Mouse (Mus musculus) heart, embryonic 14.5 days (tissue): Measurements from ENCODE around the gene Fnip2. TPM values are rescaled to one million over a fixed set of nuclear protein-coding genes. Genes with fewer than 3 reads are reported as not detected.

ENCODE experiments used
- ATAC-seq: fragments of 200-750 bp; cut with Nextera tagmentation; 2 replicates; pipeline ENCODE4 v1.8.0; 2017; ENCODE audit warnings: low read depth, moderate TSS enrichment; ENCODE audit not compliant: insufficient number of reproducible peaks, insufficient read depth, low FRiP score
- H3K27ac ChIP-seq, 2 experiments: fragments of 200-500 bp in 1 of 2; fragments of 300-500 bp in 1 of 2; sonication (generic) in 1 of 2; replicated peaks in 1 of 2; 2 replicates each; pipeline ENCODE4 v1.5.1; 2012 to 2014; ENCODE audit warnings: low read depth in 2 of 2, low read length in 2 of 2, control low read depth in 1 of 2, mild to moderate bottlenecking in 1 of 2, mixed read lengths in 1 of 2; ENCODE audit not compliant: control insufficient read depth in 1 of 2, insufficient read depth in 1 of 2
- H3K27me3 ChIP-seq: fragments of 300-500 bp; sonication (generic); 2 replicates; pipeline ENCODE4 v1.6.1; 2014; ENCODE audit warnings: mild to moderate bottlenecking, low read length, control low read depth; ENCODE audit not compliant: control insufficient read depth, insufficient read depth
- H3K36me3 ChIP-seq: fragments of 300-500 bp; sonication (generic); 2 replicates; pipeline ENCODE4 v1.6.1; 2014; ENCODE audit warnings: mild to moderate bottlenecking, control low read depth, low read length, mixed read lengths; ENCODE audit not compliant: control insufficient read depth, insufficient read depth
- H3K4me1 ChIP-seq, 2 experiments: fragments of 200-500 bp in 1 of 2; fragments of 300-500 bp in 1 of 2; sonication (generic) in 1 of 2; 2 replicates each; pipeline ENCODE4 v1.6.1; 2012 to 2014; ENCODE audit warnings: low read length in 2 of 2, control low read depth in 1 of 2, mixed read lengths in 1 of 2; ENCODE audit not compliant: control insufficient read depth in 2 of 2, insufficient read depth in 2 of 2
- H3K4me2 ChIP-seq: fragments of 300-500 bp; sonication (generic); 2 replicates; pipeline ENCODE4 v1.6.1; 2014; ENCODE audit warnings: mild to moderate bottlenecking, low read length
- H3K4me3 ChIP-seq, 2 experiments: fragments of 200-500 bp in 1 of 2; fragments of 300-500 bp in 1 of 2; sonication (generic) in 1 of 2; 2 replicates each; pipeline ENCODE4 v1.5.1; 2012 to 2014; ENCODE audit warnings: low read length in 2 of 2, mild to moderate bottlenecking in 2 of 2, control low read depth in 1 of 2, low read depth in 1 of 2, moderate library complexity in 1 of 2; ENCODE audit not compliant: control insufficient read depth in 1 of 2, insufficient read depth in 1 of 2
- H3K9ac ChIP-seq: fragments of 300-500 bp; sonication (generic); 2 replicates; pipeline ENCODE4 v1.6.1; 2014; ENCODE audit warnings: mild to moderate bottlenecking, low read length
- H3K9me3 ChIP-seq: fragments of 300-500 bp; sonication (generic); 2 replicates; pipeline ENCODE4 v1.6.1; 2016; ENCODE audit warnings: low read length, control low read depth; ENCODE audit not compliant: control insufficient read depth
- WGBS: fragments of 180-500 bp; shearing (Covaris S2); extraction: QIAGEN DNeasy Blood & Tissue Kit; methylation state at CpG from one replicate; pipeline ENCODE4 v1.1.7; 2014; 5-methylcytosine and 5-hydroxymethylcytosine counted together
- polyA plus RNA-seq: library from polyadenylated mRNA; unstranded; fragments of >200 nt; fragmentation: Nextera tagmentation; extraction: Ambion mirVana; gene quantifications from 2 replicates; pipeline ENCODE4 v1.2.1, GENCODE M21; 2014

The Fnip2 gene
- polyA plus RNA-seq, 1 experiment from 2014 or later: 4.3 TPM

DNA sequence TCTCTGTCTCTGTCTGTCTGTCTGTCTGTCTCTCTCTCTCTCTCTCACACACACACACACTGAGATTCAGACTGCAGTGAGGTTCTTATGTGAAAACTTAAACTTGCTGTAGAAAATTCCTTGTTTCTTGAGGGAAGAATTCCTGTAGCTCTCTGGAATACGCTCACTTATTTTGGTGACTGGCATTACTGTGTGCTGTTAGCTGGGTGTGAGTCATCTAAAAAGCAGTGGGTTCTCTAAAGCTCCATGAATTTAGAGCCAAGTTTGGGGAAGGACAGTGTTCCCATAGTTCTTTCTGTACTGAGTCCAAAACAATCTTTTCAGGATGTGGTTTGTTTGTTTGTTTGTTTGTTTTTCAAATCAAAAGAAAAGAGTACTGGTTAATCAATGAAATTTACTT, 142.2 kb downstream of the Fnip2 start:
- Histone ChIP-seq H3K27me3 (no peaks in the 10 kb centered on the region), H3K4me2 (no peak overlapping the region), H3K4me3 (no peak overlapping the region), H3K4me1 (no peaks in the 10 kb centered on the region), H3K9me3 (no peaks in the 10 kb centered on the region), H3K36me3 (no peaks in the 10 kb centered on the region), H3K9ac (no peak overlapping the region), H3K27ac (no peak overlapping the region)
- no peak for ATAC-seq
- WGBS: 70% methylated on average over 1 of the region's 1 CpGs

DNA sequence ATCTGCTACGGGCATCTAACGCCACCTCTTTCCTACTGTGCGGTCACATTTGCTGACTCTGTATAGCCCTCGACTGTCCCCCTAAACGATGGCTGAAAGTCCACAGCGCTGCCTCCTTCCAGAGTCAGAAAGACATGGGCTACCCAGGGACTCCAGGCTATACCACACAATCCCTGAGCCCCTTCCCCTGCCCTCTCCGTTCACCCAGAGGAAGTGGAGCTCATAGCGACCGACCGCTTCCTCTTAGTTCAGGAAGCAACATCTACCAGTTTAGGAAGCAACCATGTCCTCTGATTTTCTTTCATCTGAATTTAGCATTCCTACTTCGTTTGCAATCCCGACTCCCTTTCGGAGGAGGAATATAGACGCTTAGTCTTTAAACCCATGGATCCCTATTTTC, 148.7 kb downstream of the Fnip2 start:
- no peaks in the 10 kb centered on the region for H3K27me3 ChIP-seq
- WGBS: 83% methylated on average over 14 of the region's 14 CpGs
- ATAC-seq: no peak
- no peaks in the 10 kb centered on the region for H3K4me1 ChIP-seq
- no peak overlapping the region for H3K4me2 ChIP-seq
- H3K36me3 ChIP-seq: no peaks in the 10 kb centered on the region
- H3K27ac ChIP-seq: no peak overlapping the region
- no peaks in the 10 kb centered on the region for H3K9me3 ChIP-seq
- no peak overlapping the region for H3K9ac ChIP-seq
- H3K4me3 ChIP-seq: no peak overlapping the region

DNA sequence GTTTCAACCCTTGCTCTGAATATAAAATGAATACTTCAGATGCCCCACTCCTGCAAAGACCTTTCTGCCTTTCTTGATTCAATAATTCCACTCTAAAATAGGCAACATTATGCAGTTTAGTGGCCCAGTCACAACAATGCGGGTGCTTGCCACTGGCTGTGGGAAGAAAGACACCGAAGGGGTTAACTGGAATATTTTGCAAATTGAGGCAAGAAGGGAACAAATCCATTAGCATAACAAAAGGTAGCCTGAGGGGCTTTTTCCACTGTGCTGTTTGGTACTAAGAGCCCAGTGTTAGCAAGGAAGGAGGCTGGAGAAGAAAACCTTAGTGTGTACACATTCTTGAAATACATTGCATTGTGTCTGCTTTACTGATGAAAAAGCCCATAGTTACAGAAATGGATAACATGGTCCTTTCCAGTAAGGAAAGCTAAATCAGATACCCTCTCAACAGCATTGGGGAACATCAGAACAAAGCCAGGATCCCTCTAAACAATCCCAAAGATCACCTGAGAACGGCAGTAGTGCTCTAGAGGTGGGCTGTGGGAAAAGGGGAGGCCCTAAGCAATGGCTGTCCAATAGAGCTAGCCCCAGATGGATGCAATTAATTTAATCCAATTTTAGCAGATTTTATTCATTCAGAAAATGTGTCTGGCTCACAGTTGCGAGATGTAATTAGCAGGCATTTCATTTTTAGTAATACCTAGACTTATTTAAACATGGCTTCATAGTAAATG, 150.5 kb downstream of the Fnip2 start:
- 65% methylated on average over 4 of the region's 4 CpGs for WGBS
- no peak for ATAC-seq
- H3K4me3 ChIP-seq: no peak overlapping the region
- no peaks in the 10 kb centered on the region for H3K4me1 ChIP-seq
- no peaks in the 10 kb centered on the region for H3K36me3 ChIP-seq
- H3K27me3 ChIP-seq: no peaks in the 10 kb centered on the region
- no peak overlapping the region for H3K4me2 ChIP-seq
- no peak overlapping the region for H3K9ac ChIP-seq
- H3K27ac ChIP-seq: no peak overlapping the region
- no peaks in the 10 kb centered on the region for H3K9me3 ChIP-seq

DNA sequence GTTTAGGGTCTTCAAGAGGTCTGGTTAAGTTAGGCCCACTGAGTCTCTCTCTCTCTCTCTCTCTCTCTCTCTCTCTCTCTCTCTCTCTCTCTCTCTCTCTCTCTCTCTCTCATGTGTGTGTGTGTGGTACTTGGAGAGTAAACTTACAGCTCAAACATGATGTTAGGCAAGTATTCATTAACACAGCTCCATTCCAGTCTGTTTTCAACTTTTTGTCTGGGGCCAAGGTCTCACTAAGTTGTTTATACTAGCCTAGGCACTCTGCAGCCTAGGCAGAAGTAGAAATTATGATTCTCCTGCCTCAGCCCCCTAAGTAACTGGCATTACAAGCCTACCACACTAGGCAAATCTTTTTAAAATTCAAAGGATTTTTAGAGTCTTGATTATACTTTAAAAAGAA, 151.7 kb downstream of the Fnip2 start:
- ATAC-seq: no peak

DNA sequence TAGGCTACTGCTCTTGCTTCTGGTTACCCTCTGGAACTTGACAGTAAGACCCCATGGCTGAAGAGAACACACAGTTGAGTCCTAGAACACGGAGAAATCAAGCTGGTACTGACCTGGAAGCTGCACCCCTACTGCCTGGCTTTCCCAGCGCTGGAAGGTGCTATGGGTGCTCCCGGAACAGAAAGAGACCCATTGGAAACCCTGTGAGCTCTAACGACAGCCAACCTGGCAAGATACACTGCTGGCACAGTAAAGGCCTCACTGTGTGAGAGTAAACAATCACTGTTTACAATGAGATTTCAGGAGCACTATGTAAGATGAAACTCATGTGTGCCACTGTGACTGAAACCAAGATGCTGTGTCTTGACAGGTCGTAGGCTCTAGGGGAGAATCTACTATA, 152.5 kb downstream of the Fnip2 start:
- Histone ChIP-seq H3K4me3 (no peak overlapping the region), H3K9me3 (no peaks in the 10 kb centered on the region), H3K9ac (no peak overlapping the region), H3K4me2 (no peak overlapping the region), H3K27ac (no peak overlapping the region), H3K36me3 (no peaks in the 10 kb centered on the region), H3K27me3 (no peaks in the 10 kb centered on the region), H3K4me1 (no peaks in the 10 kb centered on the region)
- 70% methylated on average over 5 of the region's 5 CpGs for WGBS
- no peak for ATAC-seq

More for the DNA sequence above, 151.7 kb downstream of the Fnip2 start:
- Histone ChIP-seq H3K4me2 (no peak overlapping the region), H3K27me3 (no peaks in the 10 kb centered on the region), H3K4me1 (no peaks in the 10 kb centered on the region), H3K9me3 (no peaks in the 10 kb centered on the region), H3K9ac (no peak overlapping the region), H3K4me3 (no peak overlapping the region), H3K27ac (no peak overlapping the region), H3K36me3 (no peaks in the 10 kb centered on the region)

DNA sequence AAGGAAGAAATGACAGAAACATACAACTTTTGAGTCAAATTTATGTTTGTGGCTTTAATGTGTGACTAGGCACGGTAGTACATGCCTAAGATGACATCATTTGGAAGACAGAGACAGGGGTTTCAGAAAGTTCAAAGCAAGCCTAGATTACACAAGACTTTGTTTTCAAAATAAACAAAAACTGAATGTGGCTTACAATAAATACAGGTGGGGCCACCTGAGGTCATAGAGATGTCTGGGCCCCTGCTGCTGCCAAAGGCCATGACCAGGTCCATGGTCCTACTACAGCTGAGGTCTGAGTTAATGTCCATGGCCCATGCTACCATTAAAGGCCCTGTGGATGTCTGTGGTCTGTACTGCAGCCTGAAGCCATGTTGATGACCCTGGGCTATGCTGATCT, 154.1 kb downstream of the Fnip2 start:
- Histone ChIP-seq H3K36me3 (no peaks in the 10 kb centered on the region), H3K4me2 (no peak overlapping the region), H3K4me1 (no peaks in the 10 kb centered on the region), H3K4me3 (no peak overlapping the region), H3K9ac (no peak overlapping the region), H3K27me3 (no peaks in the 10 kb centered on the region), H3K27ac (no peak overlapping the region), H3K9me3 (no peaks in the 10 kb centered on the region)
- no peak for ATAC-seq
- 81% methylated on average over 1 of the region's 1 CpGs for WGBS

DNA sequence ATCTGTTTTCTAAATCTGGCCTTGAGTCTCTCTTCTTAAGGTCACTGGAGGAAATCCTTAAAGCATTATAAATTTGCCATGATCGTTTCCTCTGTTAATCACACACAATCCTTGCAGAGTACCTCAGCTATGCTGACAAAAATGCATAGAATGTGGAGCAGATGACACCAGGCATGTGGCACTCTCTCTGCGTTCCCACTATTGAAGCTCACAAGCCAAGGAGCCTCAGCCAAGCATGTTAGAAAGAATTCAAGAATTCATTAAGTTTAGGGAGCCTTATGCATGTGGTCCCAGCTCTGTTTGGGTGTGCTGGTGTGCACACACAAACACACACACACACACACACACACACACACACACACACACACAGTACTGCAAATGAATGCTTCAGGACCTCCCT, 155.9 kb downstream of the Fnip2 start:
- no peak overlapping the region for H3K27ac ChIP-seq
- no peak for ATAC-seq
- H3K4me3 ChIP-seq: no peak overlapping the region
- no peaks in the 10 kb centered on the region for H3K9me3 ChIP-seq
- no peak overlapping the region for H3K9ac ChIP-seq
- H3K4me1 ChIP-seq: no peaks in the 10 kb centered on the region
- no peaks in the 10 kb centered on the region for H3K36me3 ChIP-seq
- H3K4me2 ChIP-seq: no peak overlapping the region
- no peaks in the 10 kb centered on the region for H3K27me3 ChIP-seq
- WGBS: 40% methylated on average over 2 of the region's 2 CpGs

DNA sequence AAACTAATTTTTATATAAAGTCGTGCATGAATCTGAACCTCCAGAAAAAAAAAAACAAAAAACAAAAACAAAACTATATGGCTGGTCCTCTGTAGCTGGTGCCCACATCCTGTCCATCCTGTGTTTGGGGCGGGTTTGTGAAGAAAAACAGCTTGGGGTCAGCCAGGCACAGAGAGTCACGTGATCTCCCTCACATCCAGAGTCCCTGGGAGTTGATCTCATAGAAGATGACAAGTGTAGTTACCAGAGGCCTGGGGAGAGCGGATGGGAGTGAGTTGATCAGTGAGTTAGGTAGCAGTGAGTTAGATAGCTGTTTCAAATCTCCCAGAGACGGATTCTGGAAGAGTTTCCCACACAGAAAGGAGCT, 157.0 kb downstream of the Fnip2 start:
- no peaks in the 10 kb centered on the region for H3K9me3 ChIP-seq
- no peak overlapping the region for H3K9ac ChIP-seq
- no peak overlapping the region for H3K4me2 ChIP-seq
- no peak overlapping the region for H3K4me3 ChIP-seq
- no peak for ATAC-seq
- no peaks in the 10 kb centered on the region for H3K27me3 ChIP-seq
- 39% methylated on average over 5 of the region's 5 CpGs for WGBS
- no peaks in the 10 kb centered on the region for H3K4me1 ChIP-seq
- no peak overlapping the region for H3K27ac ChIP-seq
- no peaks in the 10 kb centered on the region for H3K36me3 ChIP-seq
